Mouse (Mus musculus): ENCODE measurements at regions not wholly inside any gene's neighbourhood (a gene's known extent, or its start where the extent isn't known, plus 50 kb on each side); places are given as distances from the start of the nearest gene placed in this dataset.

DNA sequence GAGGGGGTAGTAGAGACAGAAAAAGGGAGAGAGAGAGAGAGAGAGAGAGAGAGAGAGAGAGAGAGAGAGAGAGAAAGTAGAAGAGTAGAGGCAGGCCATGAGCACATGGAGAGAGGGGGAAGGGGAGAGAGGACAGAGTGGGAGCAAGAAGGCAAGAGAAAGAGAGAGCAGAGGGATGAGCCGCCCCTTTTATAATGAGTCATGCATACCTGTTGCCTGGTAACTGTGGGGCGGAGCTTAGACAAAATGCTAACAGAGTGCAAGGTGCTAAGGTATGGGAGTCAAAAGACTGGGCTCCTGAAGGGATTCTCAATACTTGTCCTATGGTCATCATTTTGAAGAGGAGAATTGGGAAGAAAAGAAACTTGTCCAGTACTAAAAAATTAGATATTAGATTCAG, 126.1 kb downstream of the Lrrc30 start:
- no peak for ATAC-seq (ENCODE audit: insufficient number of reproducible peaks, low FRiP score, low TSS enrichment)

DNA sequence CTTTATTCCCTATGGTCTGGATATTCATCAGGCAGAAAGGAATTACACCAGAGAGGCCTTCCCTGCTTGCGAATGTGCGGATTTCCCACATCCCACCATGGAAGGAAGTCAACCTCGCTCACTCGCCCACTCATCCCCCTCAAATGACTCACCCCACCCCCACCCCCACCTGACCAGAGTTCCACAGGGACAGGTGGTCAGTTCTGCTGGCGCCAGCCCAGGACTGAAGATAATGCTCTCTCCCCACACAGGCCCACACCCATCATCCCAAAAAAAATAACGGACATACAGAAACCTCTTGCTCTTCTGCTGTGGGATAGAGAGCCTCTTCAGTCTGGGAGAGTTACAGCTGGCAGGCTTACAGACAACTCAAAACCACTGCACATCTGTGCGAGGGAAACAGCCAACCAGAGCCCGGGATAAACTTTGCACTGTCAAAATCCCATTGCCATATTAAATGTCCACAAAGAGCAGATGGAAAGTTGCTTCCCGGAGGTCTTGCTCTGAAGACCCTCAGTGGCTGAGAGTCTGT, 128.0 kb downstream of the Lrrc30 start:
- ATAC-seq (ENCODE audit: insufficient number of reproducible peaks, low FRiP score, low TSS enrichment): no peak

DNA sequence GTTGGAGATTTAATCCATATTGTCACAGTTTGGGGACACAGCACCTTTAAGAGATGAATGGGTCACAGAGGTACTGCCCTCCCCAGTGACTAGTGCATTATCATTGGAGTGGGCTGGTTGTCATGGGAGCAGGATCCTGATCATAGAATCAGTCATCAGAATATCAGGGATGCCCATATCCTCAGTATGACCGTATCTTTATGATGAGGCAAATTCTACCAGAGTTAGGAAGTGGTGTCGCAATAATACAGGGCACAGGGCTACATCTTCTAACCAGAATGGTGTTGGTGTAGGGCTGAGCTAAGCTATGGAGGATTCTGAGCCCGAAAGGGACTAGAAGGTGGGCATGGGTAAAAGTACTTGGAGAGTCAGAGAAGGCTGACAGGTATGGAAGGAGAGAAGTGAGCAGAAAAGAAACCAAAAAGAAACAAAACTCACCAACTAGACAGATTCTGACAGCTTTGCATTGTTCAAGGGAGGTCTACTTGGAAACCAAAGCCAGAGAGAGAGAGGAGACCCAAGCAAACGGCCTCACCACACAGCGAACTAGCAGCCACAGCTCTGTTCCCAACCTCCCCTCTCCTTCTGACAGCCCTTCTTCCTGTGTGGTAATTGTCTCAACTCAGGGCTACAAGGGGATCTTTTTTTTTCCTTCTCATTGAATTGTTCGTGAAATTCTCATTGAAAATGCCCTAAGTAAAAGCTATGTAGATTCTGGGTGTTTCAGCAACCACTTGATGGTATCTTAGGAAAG, 129.2 kb downstream of the Lrrc30 start:
- no peak for ATAC-seq (ENCODE audit: insufficient number of reproducible peaks, low FRiP score, low TSS enrichment)

DNA sequence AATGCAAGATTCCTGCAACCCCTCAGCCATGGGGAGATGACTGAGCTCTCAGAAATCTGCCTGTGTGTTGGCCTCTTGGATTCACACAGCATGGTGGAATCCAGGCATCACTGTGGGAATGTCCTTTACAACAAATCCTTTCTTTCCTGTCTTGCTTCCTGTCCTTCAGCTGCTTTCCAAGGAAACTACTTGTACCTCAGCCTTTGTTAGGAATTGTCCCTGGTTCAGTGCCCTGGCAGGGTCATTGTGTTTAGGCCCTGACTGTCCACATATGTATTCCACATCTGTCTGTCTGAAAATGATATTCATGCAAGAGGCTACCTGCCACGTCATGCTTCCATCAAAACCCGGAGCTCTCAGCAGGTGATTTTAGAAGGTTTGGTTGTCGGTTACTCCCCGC, 129.9 kb downstream of the Lrrc30 start:
- no peak for ATAC-seq (ENCODE audit: insufficient number of reproducible peaks, low FRiP score, low TSS enrichment)

DNA sequence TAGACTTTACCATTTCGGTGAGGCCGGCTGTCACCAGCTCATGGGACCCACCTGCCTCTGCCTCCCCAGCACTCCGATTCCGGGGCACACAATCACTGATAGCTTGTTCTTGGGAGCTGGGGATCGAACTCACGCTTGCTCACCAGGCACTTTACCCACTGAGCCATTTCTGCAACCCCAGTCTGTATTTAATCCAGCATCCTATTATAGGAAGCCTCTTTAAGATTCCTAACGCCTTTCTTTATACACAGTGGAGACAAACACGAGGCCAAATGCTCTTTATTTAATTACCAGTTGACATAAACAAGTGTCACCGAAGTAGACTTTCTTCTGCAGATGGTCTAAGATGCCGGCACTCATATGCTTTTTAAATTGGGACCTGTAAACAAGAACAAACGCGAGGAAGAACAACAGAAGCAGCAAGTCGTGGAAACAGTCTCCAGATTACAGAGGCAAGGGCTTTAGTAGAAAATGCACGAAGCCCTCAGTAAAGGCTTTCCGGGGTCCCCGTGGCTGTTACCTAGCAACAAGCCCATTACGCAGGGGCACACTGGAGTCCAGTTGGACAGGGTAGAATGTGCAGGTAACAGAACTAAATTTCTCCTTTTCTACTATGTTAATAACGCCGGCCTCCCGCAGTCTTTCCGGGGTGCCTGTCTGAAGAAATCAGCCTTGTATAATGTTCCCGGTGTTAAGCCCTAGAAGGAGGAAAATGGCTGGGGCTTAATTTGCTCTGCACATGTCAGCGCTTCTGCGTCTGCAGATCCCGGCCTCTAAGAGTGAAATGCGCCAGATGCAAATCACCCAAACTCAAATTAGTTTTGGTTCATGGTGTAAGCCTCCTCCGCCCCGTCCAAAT, 132.5 kb downstream of the Lrrc30 start:
- ATAC-seq (ENCODE audit: insufficient number of reproducible peaks, low FRiP score, low TSS enrichment): no peak

DNA sequence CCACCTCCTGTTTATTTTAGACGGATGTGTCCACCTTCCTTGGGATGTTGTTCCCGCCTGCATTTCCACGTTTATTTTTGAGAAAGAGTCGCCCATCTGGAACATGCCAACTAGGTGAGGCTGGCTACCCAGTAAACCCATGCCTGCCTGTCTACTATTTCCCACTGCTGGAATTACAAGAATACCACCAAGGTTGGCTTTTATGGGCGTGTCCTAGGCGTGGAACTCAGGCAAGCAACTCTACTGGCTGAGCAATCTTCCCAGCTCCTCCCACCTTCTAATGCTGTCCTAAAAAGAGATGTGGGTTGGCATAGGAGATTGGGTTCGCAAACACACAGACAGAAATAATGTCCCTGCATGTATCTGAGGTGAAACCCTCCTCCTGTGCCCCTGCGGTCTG, 135.1 kb downstream of the Lrrc30 start:
- no peak for ATAC-seq (ENCODE audit: insufficient number of reproducible peaks, low FRiP score, low TSS enrichment)

DNA sequence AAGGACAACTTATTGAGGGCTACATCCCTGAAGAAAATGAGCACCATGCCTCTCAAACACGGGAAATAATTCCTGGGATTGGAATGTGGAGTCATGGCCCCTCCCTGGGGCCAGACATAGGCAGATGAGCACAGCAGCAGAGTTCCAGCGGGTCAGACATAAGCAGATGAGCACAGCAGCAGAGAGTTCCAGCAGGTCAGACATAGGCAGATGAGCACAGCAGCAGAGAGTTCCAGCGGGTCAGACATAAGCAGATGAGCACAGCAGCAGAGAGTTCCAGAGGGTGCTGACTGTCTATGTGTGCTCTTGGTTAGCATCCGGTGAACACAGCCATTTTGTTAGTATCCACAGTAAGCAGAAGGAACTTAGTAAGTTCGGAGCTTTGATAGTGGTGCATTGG, 126.2 kb upstream of the Ptprm start:
- no peak for ATAC-seq (ENCODE audit: insufficient number of reproducible peaks, low FRiP score, low TSS enrichment)

DNA sequence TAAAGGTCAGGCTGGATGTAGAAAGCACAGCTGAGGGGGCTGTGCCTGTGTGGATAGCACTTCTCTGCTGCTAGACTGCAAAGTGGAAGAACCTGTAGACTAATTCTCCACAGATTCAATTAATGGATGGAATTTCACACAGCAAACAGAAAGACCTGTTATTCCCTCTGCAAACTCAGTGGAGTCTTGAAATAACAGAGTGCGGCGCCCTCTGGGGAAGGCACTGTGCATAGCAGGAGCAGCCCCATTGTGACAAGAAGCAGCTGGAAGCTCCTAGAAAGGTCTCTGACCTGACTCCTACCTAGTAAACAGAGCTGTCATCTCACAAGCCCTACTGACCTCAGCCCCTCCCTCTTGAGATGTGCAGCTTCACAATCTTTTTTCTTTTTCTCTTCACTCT, 118.9 kb upstream of the Ptprm start:
- ATAC-seq (ENCODE audit: insufficient number of reproducible peaks, low FRiP score, low TSS enrichment): no peak

DNA sequence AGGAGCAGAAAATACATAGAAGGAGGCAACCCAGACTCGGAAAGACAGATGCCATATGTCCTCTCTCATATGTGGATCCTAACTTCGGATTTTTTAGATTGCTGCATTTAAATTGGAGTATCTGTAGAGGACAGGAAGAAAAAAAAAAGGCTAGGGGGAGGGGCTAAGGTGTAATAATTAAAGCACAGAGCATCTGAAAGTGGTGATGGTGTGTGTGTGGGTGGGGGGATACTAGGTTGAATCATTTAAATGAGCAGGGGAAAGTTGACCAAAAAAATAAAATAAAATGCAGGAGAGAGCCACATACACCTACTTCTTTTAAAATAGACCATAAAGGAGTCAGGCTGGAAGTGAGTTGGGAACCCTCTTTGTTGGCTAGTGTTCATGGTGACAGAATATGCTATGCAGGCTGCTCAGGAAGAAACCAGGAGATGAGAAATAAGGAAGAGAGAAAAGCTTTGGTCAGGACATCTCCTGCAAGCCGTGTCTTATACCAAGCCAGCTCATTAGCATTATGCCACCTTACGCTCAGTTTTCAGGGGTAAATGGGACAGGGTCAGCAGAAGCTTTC, 104.7 kb upstream of the Ptprm start:
- no peak for ATAC-seq (ENCODE audit: insufficient number of reproducible peaks, low FRiP score, low TSS enrichment)

DNA sequence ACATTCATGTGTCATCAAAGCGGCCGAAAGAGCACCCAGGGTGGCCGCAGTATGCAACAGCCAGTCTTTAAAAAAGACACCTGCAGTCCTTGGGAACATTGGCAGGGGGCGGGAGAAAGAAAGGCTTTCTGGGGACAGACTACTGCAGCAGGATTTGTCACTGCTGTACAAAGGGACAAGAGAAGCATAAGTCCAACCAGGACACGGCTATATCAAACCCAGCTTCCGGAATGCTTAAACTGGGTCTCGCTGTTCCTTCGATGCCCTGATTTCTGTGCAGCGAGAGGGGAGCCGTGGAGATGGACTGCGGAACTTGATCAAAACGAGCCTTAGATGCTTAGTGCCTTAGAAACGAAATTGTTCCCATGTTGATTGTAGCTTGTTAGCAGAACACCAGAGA, 97.7 kb upstream of the Ptprm start:
- ATAC-seq (ENCODE audit: insufficient number of reproducible peaks, low FRiP score, low TSS enrichment): 0 out of 2 replicates have a peak, but pooled peaks have one; percentile 17

DNA sequence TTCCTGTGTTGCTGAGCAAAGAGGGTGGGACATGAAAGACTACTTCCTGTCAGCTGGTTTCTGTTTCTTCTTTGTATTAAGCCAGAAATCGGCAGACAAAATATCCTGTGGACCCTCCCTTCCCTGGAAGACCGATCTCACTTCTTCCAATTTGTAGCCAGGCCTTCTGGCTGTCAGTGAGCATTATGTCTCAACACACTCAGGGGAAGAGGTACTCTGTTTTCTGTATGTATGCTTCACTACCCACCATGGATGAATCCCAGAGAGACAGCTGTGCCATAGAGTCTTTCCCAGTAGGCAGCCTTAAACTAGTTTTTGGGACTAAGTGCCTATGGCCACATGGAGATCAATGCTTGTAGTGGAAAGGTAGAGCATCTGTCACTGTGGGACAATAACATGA, 96.8 kb upstream of the Ptprm start:
- ATAC-seq (ENCODE audit: insufficient number of reproducible peaks, low FRiP score, low TSS enrichment): no peak

DNA sequence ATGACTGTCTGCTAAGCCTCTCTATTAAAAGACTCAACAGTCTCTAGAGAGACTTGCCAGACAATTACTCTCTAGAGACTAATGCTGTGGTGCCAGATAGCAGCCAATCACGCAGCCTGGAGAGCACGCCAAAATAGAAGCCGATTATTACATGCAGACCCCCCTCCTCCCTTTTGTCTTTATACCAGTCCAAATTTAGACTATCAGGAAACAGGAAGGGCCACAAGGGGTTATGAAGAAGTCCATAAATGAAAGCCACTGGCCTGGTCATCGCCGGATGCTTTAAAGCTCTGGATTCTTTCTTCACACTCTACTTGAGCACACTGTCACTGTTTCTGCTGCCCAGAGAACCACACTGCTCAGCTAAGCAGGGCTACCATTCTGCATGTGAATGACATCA, 95.8 kb upstream of the Ptprm start:
- ATAC-seq (ENCODE audit: insufficient number of reproducible peaks, low FRiP score, low TSS enrichment): no peak

DNA sequence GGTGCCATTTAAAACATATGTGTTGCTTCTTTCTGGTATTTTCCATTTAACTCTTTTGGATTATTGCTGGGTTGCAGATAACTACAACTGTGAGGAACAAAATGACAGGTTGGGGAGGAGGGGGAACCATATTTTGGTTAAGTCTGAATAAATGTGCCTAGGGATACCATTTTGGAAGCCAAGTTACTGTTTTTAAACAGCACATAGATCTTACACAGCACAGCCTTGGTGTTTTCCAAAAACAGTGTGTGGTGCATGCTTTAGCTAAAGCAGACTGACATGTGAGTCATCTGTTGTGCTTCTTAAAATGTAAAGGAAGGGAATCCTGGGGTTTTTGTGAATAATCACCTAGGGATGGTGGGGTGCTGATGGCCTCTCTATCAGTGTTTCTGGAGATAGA, 91.7 kb upstream of the Ptprm start:
- no peak for ATAC-seq (ENCODE audit: insufficient number of reproducible peaks, low FRiP score, low TSS enrichment)

DNA sequence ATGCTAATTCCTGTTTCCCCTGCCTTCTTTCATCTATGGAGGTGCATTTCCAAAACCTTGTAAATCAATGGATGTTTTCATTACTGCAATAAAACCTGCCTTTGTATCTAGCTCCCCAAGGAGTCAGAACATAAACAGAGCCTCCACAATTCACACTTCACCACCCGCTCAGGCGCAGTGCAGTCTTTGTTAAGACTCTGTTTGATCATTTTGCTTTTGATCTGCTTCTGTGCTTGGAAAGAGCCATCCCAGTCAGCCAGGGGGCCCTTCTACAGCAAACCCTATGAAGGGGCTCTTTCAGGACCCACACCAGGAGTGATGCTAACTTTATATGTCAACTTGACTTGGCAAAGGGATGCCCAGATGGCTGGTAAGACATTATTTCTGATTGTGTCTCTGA, 86.7 kb upstream of the Ptprm start:
- no peak for ATAC-seq (ENCODE audit: insufficient number of reproducible peaks, low FRiP score, low TSS enrichment)

DNA sequence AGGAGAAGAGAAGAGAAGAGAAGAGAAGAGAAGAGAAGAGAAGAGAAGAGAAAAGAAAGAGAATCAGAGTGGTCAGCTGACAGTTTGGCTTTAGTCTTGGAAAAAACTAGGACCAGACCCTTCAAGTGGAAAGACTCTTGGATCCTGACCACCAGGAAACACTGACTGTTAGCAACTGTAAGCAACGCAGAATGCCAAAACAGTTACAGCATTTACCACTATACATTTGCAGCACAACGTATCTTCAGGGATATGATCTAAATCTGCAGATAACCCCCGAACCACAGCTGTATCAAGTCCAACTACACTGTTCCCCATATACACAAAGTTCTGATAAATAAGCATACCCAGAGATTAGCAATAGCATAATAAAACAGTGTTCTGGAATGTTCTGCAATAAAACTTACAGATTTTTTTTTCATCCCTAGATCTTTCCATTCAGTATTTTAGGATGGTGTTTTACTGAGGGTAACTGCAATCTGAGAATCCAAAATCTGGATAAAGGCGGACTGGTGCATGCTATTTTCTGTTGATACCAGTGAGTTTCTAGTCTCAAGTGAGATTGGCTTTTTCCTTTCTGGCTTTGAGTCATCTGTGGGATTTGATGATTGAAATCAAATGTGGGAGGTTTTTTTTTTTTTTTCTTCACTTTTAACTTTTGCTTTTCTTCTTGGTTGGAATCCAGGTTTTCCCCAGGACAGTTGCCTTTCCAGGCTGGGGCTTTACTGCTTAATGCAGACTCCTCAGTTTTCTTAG, 65.9 kb upstream of the Ptprm start:
- ATAC-seq (ENCODE audit: insufficient number of reproducible peaks, low FRiP score, low TSS enrichment): no peak

DNA sequence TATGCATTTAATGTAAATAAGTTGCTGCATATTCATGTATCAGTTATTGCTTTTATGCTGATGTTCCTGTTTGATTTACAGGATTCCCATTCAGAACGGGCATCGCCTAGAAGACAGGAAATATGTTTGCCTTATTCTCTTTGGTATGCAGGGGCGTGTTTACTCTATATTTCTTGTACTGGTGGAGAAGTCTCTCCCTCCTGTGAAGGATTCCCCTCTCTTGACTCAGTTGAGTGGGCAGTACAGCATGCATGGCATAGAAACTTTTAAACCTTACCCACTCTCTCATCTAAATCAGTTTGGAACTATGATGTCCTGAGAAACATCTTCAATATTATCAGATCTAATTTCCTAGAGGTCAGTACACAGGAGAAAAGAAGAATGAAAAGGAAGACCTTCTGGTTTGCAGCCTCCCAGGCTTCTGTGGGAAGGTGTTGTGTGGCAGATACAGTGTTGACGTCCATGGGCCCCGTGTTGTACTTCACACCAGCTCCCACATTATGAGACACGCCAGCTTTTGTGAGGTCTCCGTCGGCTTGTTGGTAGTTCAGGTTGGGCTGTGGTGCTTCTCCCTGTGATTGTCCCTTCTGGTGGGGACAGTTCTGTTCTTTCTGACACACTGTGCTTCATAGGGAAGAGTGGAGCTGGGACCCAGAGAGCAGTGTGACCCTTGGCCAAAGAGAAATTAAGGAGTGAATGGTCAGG, 58.4 kb upstream of the Ptprm start:
- ATAC-seq (ENCODE audit: insufficient number of reproducible peaks, low FRiP score, low TSS enrichment): no peak

DNA sequence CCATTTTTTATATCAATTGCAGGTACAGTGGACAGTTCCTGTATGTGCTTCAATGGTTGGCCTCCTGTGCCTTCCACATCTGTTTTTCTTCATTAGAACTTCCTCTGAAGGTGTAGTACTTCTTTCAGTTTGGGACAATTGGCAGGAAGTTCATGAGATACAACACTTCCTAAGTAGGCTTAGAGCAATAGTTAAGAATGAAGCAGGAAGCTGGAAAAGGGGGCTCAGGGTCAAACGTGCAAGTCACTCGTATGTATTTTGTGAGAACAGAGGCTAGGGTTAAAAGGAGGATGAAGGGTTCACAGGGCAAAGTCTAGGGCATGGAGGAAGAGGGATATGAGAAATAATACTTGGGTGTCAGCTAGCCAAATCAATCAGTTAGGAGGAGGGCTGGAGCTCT, 55.7 kb upstream of the Ptprm start:
- no peak for ATAC-seq (ENCODE audit: insufficient number of reproducible peaks, low FRiP score, low TSS enrichment)

DNA sequence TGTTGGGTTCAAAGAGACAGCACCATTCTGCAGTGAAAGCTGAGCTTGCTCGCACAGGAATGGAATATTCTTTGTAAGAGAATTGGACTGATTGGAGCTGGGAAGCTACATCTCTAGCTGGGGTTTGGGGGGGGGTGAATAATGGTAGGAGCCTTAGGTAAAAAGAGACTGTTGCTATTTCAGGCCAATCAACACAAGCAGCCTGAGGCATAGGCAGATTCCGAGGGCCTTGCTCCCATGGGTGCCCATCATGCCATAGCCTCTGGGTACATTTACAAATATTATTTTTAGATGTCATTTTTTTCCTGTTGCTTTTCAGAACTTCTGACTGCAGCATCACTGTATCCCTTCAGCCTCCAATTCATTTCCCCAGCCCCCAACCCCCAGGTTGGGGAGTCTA, 51.7 kb upstream of the Ptprm start:
- ATAC-seq (ENCODE audit: insufficient number of reproducible peaks, low FRiP score, low TSS enrichment): no peak
